Mouse (Mus musculus) urinary bladder, postnatal 4 days (tissue): Measurements from ENCODE around the gene Gm10272.
"Not testable (repeated sequence)": the region's sequence is repeated elsewhere in the genome, so short reads cannot be mapped to it uniquely, and the experiment has no call there.

Source experiments
- DNase-seq, 2 experiments: peaks; one replicate each; pipeline ENCODE4 v3.0.0; 2021 to 2022; ENCODE audit warnings: low spot score in 2 of 2

Gm10272 gene

GRCm38 (mm10) chr10:77728280-77728679, 21.9 kb downstream of the Gm10272 start:
- DNase-seq: no peak

- DNase-seq: no peak
Observed at GRCm38 (mm10) chr10:77729241-77729640, 22.8 kb downstream of the Gm10272 start.

- no peak for DNase-seq
Observed at GRCm38 (mm10) chr10:77735928-77736327, 29.5 kb downstream of the Gm10272 start.

DNA sequence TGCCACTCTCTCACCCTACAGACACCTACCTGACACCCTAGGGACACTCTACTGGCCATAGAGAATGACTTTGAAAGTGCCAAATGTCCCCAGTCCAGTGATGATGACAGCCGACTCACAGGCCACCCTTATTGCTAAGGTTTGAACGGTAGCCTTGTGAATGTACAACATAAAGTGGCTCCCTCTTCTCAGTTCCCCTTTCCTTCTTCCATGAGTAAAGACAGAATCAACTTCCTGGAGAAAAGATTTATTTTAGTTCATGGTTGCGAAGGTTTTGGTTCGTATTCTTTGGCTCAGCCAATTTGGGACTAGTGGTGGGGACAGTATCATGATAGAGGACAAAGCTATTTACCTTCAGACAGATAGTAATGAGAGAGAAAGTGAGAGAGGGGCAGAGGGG, 32.5 kb downstream of the Gm10272 start:
- no peak for DNase-seq

DNA sequence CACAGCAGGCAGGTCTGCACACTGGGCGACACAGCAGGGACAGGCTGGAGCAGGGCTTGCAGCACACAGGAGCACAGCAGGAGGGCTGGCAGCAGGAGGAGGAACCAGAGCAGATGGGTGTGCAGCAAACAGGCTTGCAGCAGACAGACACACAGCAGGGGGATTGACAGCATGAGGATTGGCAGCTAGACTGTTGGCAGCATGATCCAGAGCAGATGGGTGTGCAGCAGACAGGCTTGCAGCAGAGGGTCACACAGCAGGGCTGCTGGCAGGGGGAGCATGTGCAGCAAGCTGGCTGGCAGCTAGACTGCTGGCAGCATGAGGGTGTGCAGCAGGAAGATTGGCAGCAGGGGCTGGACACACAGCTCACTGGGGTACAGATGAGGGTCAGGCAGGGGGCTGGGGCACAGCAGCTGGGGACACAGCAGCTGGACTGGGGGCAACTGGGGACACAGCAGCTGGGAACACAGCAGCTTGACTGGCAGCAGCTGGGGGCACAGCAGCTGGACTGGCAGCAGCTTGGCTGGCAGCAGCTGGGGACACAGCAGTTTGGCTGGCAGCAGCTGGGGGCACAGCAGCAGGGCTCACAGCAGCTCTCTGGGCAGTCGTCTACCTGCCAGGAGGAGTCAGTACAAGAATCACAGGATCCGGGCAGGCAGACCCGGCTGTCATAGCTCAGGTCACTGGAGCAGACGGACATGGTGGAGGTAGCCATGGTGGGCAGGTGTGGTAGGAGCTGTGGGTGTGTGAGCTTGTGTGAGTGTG, 35.7 kb downstream of the Gm10272 start, which contains the start of gene Gm18596:
Gene Gm18596 (minus strand): TSS at position 715 of the 765 bp plus-strand sequence.
- peak in 1 of 2 experiments; percentile 15 for DNase-seq

DNA sequence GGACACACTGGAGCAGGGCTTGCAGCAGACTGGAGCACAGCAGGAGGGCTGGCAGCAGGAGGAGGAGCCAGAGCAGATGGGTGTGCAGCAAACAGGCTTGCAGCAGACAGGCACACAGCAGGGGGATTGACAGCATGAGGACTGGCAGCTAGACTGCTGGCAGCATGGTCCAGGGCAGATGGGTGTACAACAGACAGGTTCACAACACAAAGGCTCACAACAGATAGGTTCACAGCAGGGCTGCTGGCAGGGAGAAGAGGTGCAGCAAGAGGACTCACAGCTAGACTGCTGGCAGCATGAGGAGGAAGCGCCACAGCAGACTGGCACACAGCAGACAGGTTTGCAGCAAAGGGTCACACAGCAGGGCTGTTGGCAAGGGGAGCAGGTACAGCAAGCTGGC, 44.3 kb downstream of the Gm10272 start:
- DNase-seq: not testable (repeated sequence)

DNA sequence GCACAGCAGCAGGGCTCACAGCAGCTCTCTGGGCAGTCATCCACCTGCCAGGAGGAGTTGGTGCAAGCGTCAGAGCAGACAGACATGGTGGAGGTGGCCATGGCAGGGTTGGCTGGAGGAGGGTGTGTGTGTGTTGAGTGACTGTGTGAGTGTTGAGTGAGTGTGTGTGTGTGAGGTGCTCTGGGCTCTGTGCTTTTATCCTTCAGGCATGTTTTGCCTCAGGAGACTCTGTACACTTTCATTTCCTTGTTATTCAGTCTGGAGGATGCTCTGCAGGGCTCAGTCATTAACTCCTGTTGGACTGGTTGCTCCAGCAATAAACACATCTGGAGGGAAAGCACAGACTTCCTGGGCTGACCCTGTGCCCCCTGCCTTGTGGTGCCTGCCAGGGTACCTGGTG, 44.8 kb downstream of the Gm10272 start, which contains the start of gene Gm9736:
Gene Gm9736 (minus strand): TSS at position 101 of the 400 bp plus-strand sequence.
- not testable (repeated sequence) for DNase-seq

DNA sequence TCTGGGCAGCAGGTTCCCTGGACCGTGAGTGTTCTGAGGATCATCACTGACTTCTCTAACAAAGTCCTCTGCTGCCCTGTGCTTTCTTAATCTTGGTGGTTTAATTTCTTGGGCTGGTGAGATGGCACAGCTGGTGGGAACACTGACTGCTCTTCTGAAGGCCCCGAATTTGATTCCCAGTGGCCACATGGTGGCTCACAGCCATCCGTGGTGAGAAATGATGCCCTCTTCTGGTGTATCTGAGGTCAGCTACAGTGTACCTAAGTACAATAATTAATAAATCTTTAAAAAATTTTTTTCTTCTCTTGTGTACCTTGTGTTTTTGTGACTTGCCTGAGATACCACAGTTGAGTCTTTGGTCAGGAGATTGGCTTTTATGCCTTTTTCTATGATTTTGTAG, 45.9 kb downstream of the Gm10272 start:
- not testable (repeated sequence) for DNase-seq

GRCm38 (mm10) chr10:77753448-77753847, 47.0 kb downstream of the Gm10272 start:
- DNase-seq: no peak
